Mouse (Mus musculus): Measurements from ENCODE around the gene Arsg.

DNA sequence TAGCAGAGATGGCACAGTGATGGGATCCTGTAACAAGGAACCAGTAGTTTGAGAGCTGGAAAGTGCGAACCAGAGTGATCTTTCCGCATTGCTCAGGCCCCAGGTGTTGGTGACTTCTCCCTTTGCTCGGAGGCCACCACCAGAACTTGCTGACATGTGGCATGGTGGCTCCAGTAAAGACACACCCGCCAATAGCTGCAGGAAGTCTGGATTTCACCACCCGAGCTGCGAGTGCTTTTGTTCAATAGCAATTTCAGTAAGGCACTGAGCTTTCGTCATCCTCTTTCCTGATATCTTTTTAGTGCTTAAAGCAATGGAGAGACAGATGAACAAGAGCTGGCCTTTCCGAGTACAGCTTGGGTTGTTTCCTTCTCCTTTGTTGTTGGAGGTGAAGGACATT is 7.3 kb downstream of the Arsg start:
- no peak for TF ChIP-seq POLR2A (IDR thresholded peaks at IDR 0.05; ENCODE audit: extremely low read depth, insufficient read depth, low read length)
- TF ChIP-seq CTCF (IDR thresholded peaks at IDR 0.05; ENCODE audit: extremely low read depth, insufficient read depth, low read length) = no peak
